Mouse (Mus musculus): ENCODE results near the gene Dennd6a. TPM values are rescaled to one million over a fixed set of nuclear protein-coding genes. Genes with fewer than 3 reads are reported as not detected.
"Not testable (repeated sequence)": the region's sequence is repeated elsewhere in the genome, so short reads cannot be mapped to it uniquely, and the experiment has no call there.

The Dennd6a gene
- total RNA-seq, 2 experiments from 2014 or later: 7.3 to 7.4 TPM

DNA sequence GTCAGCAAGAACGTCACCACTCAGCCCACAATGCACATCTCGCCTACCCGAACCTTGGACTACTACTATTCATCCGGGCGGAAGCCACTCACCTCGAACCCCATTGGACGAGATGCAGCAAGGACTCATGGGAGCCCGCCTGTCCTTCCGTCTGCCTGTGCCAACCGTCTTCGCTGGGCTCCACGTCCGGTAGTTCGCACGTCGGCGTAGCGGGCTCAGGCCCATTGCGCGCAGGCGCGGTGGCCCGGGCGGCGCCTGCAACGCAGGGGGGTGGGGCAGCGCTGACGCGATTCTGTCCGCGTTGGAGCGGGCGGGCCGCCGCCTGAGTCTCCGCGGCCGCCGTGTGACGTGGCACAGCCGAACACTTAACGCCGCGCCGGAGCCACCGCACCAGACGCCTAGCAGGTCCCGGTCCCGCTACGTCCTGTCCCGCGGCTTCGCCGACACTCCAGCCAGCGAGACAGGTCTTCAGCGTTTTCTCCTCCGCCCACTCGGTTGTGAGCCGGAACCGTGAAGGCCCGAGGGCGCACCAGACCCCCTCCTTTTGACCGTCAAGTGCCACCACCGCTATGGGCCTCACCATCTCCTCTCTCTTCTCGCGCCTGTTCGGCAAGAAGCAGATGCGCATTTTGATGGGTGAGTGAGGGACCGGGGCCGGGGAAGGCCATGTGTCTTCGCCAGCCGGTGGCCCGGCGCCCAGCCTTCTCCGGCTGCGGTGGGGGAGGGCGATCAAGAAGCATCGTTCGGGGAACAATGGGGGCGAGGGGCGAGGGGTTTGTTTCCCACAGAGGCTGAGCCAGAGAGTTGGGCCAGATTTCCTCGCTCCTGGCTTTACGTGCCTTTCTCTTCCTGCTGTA lies 64.4 kb downstream of the Dennd6a start, which contains the start of gene Arf4:
TSS of gene Arf4 (plus strand) at position 224 of the 857 bp plus-strand sequence.
- peak; percentile 94 to 95 for DNase-seq
- intact Hi-C loops (cut with DNase I): loop anchor here (5.0 kb wide), 2 partner anchors 106 to 146 kb away; partner anchors contain the start of gene Slmap

DNA sequence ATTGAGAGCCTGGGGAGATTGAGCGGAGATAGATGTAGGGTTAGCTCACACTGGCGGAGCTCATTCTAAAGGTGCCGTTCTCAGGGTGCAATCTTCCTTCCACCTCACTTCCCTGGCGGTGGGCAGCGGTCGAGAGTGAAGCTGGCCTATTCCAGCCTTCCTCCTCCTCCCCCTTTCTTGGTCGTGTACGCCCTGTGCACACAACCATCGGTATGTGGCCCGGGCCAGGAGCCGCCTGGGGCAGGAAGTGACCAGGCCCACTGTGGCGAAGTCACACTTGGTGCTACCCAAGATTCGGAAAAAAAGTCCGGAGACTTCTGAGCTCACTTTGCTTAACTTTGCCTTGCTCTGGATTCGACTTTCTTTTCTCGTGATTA lies 65.0 kb downstream of the Dennd6a start:
- intact Hi-C loops (cut with DNase I): loop anchor here (5.0 kb wide), 2 partner anchors 106 to 146 kb away; partner anchors contain the start of gene Slmap
- peak; percentile 28 to 44 for DNase-seq

DNA sequence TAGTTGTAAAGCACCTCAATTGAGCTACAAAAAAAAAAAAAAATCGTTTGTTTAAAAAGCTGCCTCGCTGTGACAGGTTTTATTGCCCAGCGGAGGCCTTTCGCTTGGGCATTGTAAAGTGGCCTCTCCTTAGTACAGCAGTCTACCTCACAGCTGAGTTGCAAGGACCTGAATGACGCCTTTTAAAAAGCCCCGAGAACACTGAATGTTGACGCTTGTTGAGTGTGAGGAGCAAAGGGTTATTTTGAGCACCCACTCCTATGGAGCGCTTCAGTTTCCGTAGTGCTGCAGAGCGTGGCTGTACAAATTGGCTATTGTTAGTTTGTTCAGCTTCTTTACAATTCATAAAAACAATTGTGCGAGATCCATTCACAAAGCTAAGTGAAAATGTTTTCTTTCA lies 65.6 kb downstream of the Dennd6a start:
- no peak for DNase-seq
- intact Hi-C loops (cut with DNase I): loop anchor here (5.0 kb wide), 2 partner anchors 107 to 147 kb away; partner anchors contain the start of gene Slmap

GRCm38 (mm10) chr14:26639961-26640360 lies 66.3 kb downstream of the Dennd6a start:
- DNase-seq: no peak
- intact Hi-C loops (cut with DNase I): loop anchor here (5.0 kb wide), 2 partner anchors 108 to 148 kb away; partner anchors contain the start of gene Slmap

DNA sequence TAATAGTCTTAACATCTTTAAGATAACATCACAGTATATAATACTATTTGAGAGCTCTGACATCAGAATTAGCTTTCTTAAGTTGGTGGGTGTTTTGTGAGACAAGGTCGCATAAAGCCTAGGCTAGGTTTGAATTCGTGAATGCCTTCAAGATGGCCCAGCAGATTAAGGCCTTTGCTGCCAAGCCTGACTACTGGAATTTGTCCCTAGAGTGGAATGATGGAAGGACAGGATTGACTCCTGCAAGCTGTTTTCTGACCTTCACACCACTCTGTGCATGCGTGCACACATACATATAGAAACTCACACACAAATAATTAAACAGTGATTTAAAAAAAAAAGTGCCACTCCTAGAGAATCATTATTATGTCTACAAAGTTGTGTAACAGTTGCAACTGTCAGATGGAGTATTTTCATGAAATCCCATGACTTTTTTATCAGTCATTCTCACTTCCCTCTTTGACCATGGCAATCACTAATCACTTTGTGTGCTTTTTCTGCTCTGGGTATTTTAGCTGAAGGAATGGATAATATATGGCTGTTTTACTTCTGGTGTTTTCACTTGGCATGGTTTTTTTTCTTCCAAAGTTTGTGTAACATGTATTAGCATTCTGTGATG lies 69.5 kb downstream of the Dennd6a start:
- no peak for DNase-seq
- intact Hi-C loops (cut with DNase I): no loop called here

DNA sequence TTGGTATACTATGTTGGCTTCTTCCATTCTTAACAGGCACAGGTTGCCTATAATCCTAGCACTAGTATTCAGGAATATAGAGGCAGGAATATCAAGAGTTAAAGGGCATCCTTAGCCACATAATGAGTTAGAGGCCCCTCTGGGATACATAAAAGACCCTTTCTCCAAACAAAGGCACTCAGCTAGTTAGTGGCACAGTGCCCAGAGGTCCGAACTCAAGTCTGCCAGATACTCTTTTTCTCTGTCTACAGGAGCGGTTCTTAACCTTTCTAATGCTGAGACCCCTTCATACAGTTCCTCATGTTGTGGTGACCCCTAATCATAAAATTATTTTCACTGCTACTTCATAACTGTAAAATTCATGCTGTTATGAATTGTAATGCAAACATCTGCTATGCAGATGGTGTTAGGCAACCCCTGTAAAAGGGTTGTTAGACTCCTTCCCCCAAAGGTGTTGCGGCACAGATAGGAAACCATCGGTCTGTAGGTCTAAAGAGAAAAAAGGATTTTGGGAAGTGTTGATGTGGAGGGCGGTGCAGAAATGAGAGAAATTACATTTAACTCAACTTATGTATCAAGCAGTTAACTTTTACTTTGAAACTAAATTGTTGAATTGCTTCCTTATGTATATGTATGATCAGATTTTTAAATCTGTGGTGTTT lies 72.5 kb downstream of the Dennd6a start:
- DNase-seq: no peak
- intact Hi-C loops (cut with DNase I): no loop called here

GRCm38 (mm10) chr14:26647811-26648210 lies 74.2 kb downstream of the Dennd6a start:
- DNase-seq: no peak
- intact Hi-C loops (cut with DNase I): no loop called here

GRCm38 (mm10) chr14:26651901-26652300 lies 78.2 kb downstream of the Dennd6a start:
- intact Hi-C loops (cut with DNase I): no loop called here
- no peak for DNase-seq

GRCm38 (mm10) chr14:26658178-26658577 lies 84.5 kb downstream of the Dennd6a start:
- intact Hi-C loops (cut with DNase I): no loop called here
- no peak for DNase-seq

DNA sequence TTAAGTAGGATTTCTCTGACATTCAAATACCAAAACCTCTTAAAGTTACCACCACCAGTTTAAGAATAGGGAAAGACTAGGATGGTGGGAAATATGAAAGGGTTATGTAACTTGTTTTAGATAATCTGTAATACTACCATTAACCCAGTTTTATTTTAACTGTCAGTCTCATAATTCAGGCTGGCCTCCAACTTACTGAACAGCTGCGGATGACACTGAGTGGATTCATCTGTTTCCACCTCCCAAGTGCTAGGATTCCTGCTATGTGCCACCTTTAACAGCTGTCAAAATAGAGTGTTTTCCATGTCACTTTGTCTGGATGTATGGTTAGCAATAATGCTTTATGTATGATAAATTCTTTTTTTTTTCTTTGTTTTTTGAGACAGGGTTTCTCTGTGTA lies 86.6 kb downstream of the Dennd6a start:
- intact Hi-C loops (cut with DNase I): loop anchor here (10.0 kb wide), 1 partner anchor 365 kb away; no protein-coding TSS in a partner anchor
- DNase-seq: no peak

GRCm38 (mm10) chr14:26662016-26662415 lies 88.4 kb downstream of the Dennd6a start:
- no peak for DNase-seq
- intact Hi-C loops (cut with DNase I): loop anchor here (10.0 kb wide), 1 partner anchor 363 kb away; no protein-coding TSS in a partner anchor

GRCm38 (mm10) chr14:26662488-26662887 lies 88.8 kb downstream of the Dennd6a start:
- intact Hi-C loops (cut with DNase I): loop anchor here (10.0 kb wide), 1 partner anchor 362 kb away; no protein-coding TSS in a partner anchor
- no peak for DNase-seq

GRCm38 (mm10) chr14:26663851-26664250 lies 90.2 kb downstream of the Dennd6a start:
- intact Hi-C loops (cut with DNase I): loop anchor here (10.0 kb wide), 1 partner anchor 361 kb away; no protein-coding TSS in a partner anchor
- no peak for DNase-seq

DNA sequence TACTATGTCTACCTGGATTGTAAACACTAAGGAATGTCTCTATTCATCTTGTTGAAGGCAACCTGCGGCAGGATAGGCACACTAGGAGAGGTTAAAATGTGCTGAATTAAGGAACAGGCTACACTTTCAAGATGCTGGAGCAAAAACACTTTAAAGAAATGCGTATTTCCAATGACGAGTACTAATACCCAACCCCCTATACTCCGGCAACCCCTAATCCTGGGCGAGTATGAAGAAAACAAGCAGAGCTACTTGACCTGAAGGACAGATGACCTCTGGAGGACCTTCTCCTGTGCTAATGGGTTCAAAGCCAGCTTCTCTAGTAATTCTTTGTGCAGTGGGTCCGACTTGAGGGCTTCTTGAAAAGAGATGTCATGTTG lies 94.3 kb downstream of the Dennd6a start:
- intact Hi-C loops (cut with DNase I): loop anchor here (10.0 kb wide), 1 partner anchor 357 kb away; no protein-coding TSS in a partner anchor
- no peak for DNase-seq

- intact Hi-C loops (cut with DNase I): loop anchor here (10.0 kb wide), 1 partner anchor 356 kb away; no protein-coding TSS in a partner anchor
- peak in 1 of 2 experiments; percentile 15 for DNase-seq
These were observed 95.0 kb downstream of the Dennd6a start for GRCm38 (mm10) chr14:26668371-26669291.

- peak; percentile 76 to 93 for DNase-seq
- intact Hi-C loops (cut with DNase I): loop anchor here (10.0 kb wide), 1 partner anchor 355 kb away; no protein-coding TSS in a partner anchor
These were observed 95.8 kb downstream of the Dennd6a start, which contains the start of gene Pde12 for GRCm38 (mm10) chr14:26669292-26670073. Gene Pde12 (minus strand): TSS chr14:26669883.

- no peak for DNase-seq
- intact Hi-C loops (cut with DNase I): no loop called here
These were observed 97.3 kb downstream of the Dennd6a start for GRCm38 (mm10) chr14:26670964-26671363.

- intact Hi-C loops (cut with DNase I); DNase-seq: not testable (repeated sequence)
These were observed 98.4 kb downstream of the Dennd6a start for GRCm38 (mm10) chr14:26671870-26672615.

Measured in gastrocnemius, postnatal 36 days (tissue).